ENCODE assay signal across 16 mouse cellular contexts in genomic region chr9:96554095-96554494, GRCm38 (mm10). TPM values are rescaled to one million over a fixed set of nuclear protein-coding genes. Genes with fewer than 3 reads are reported as not detected.
DNase-seq lines count a peak whose midpoint lies in the region; ATAC-seq and TF ChIP-seq lines count a peak whose summit lies in the region.
"Had no signal": no experiment of that assay in that cellular context is flagged by ENCODE, and none has a peak within 500 bp of the region (broad histone marks: within the 10 kb centered on the region; RNA-seq: fewer than 3 reads in every experiment).

No protein-coding gene starts in this region.

- TF ChIP-seq CTCF in heart, postnatal 0 days (IDR thresholded peaks at IDR 0.05; ENCODE audit: low read depth), result peak; percentile 17; the same call in 1 of the 2 replicates
- TF ChIP-seq CTCF in lung, adult 2 months (IDR thresholded peaks at IDR 0.05; ENCODE audit: insufficient read depth, low read length), result 0 out of 2 replicates have a peak, but pooled peaks have one; percentile 15
- TF ChIP-seq CTCF in stomach, postnatal 0 days (IDR thresholded peaks at IDR 0.05; ENCODE audit: low read depth), result peak; percentile 59

- H3K27me3 ChIP-seq in heart, postnatal 0 days (ENCODE audit: control insufficient read depth, insufficient read depth, low read length), result no peaks in the 10 kb centered on the region
- no peaks in the 10 kb centered on the region for H3K27me3 ChIP-seq in stomach, postnatal 0 days (ENCODE audit: control insufficient read depth, insufficient read depth, low read length)
- H3K27me3 ChIP-seq: forebrain, embryonic 15.5 days; heart, embryonic 12.5 days; liver, embryonic 13.5 days; midbrain, embryonic 13.5 days had no signal

- H3K9me3 ChIP-seq in heart, postnatal 0 days (replicated peaks; ENCODE audit: control insufficient read depth, low read length), result no peaks in the 10 kb centered on the region
- H3K9me3 ChIP-seq in stomach, postnatal 0 days (ENCODE audit: control insufficient read depth, low read length), result no peaks in the 10 kb centered on the region
- H3K9me3 ChIP-seq: forebrain, embryonic 15.5 days; heart, embryonic 12.5 days; liver, embryonic 13.5 days; midbrain, embryonic 13.5 days had no signal

- no peak for TF ChIP-seq POLR2A in lung, adult 2 months (IDR thresholded peaks at IDR 0.05; ENCODE audit: borderline replicate concordance, extremely low read depth, low read depth, low read length)

- H3K4me1 ChIP-seq in heart, postnatal 0 days (ENCODE audit: control insufficient read depth, insufficient read depth), result no peaks in the 10 kb centered on the region
- no peaks in the 10 kb centered on the region for H3K4me1 ChIP-seq in lung, adult 2 months (ENCODE audit: control insufficient read depth, insufficient read depth, low read length)
- no peaks in the 10 kb centered on the region for H3K4me1 ChIP-seq in stomach, postnatal 0 days (replicated peaks; ENCODE audit: control insufficient read depth, insufficient read depth)
- H3K4me1 ChIP-seq: forebrain, embryonic 15.5 days; midbrain, embryonic 13.5 days had no signal

- no peak for ATAC-seq in heart, postnatal 0 days (ENCODE audit: insufficient read depth, low read depth)
- no peak for ATAC-seq in stomach, postnatal 0 days (ENCODE audit: low FRiP score, low TSS enrichment)
- ATAC-seq: forebrain, embryonic 15.5 days; midbrain, embryonic 13.5 days had no signal

- H3K4me3 ChIP-seq in heart, postnatal 0 days (ENCODE audit: low read depth, low read length), result no peak overlapping the region
- H3K4me3 ChIP-seq in lung, adult 2 months (replicated peaks; ENCODE audit: extremely low read depth, low read depth, low read length), result no peak overlapping the region
- no peak overlapping the region for H3K4me3 ChIP-seq in stomach, postnatal 0 days (ENCODE audit: low read depth, low read length)
- H3K4me3 ChIP-seq: forebrain, embryonic 15.5 days; heart, embryonic 12.5 days; liver, embryonic 13.5 days; midbrain, embryonic 13.5 days had no signal

- no peak overlapping the region for H3K27ac ChIP-seq in heart, postnatal 0 days (ENCODE audit: low read depth)
- no peak overlapping the region for H3K27ac ChIP-seq in stomach, postnatal 0 days (replicated peaks)
- H3K27ac ChIP-seq: forebrain, embryonic 15.5 days; liver, embryonic 13.5 days; midbrain, embryonic 13.5 days had no signal

- DNase-seq in heart, postnatal 0 days (ENCODE audit: low spot score), result no peak
- DNase-seq in heart, adult 8-10 months (ENCODE audit: low spot score), result no peak
- DNase-seq in lung, adult 2 months, result no peak
- no peak for DNase-seq in lung, postnatal 10 days
- peak; percentile 40 for DNase-seq in NIH3T3 (ENCODE audit: low read depth)
- DNase-seq in stomach, postnatal 0 days (ENCODE audit: low spot score), result no peak
- DNase-seq in adrenal gland, adult 8-10 months, result no peak
- DNase-seq: cerebellum, adult 2 months; gastrocnemius, postnatal 10 days; left cerebral cortex, postnatal 4 days; liver, embryonic 13.5 days had no signal

- no peak overlapping the region for H3K9ac ChIP-seq in heart, postnatal 0 days (replicated peaks; ENCODE audit: low read depth, low read length)
- H3K9ac ChIP-seq in stomach, postnatal 0 days (ENCODE audit: low read length), result no peak overlapping the region
- H3K9ac ChIP-seq: forebrain, embryonic 15.5 days; heart, embryonic 12.5 days; liver, embryonic 13.5 days; midbrain, embryonic 13.5 days had no signal

- TF ChIP-seq EP300 in heart, postnatal 0 days (IDR thresholded peaks at IDR 0.05; ENCODE audit: low read depth), result no peak
- TF ChIP-seq EP300 in stomach, postnatal 0 days (optimal IDR thresholded peaks at IDR 0.05), result no peak

- 76% methylated on average over 1 of the region's 1 CpGs for WGBS in heart, postnatal 0 days
- WGBS in lung, adult 2 months, result 78% methylated on average over 1 of the region's 1 CpGs
- WGBS in stomach, postnatal 0 days, result 82% methylated on average over 1 of the region's 1 CpGs

- H3K36me3 ChIP-seq in heart, postnatal 0 days (replicated peaks; ENCODE audit: control insufficient read depth, insufficient read depth, low read length), result peaks cover 34% of the 10 kb centered on the region
- peaks cover 11% of the 10 kb centered on the region for H3K36me3 ChIP-seq in stomach, postnatal 0 days (ENCODE audit: control insufficient read depth, insufficient read depth, low read length)

- no peak overlapping the region for H3K4me2 ChIP-seq in heart, postnatal 0 days (ENCODE audit: low read depth, low read length)
- no peak overlapping the region for H3K4me2 ChIP-seq in stomach, postnatal 0 days (replicated peaks; ENCODE audit: low read depth)
- H3K4me2 ChIP-seq: forebrain, embryonic 15.5 days; heart, embryonic 12.5 days; liver, embryonic 13.5 days; midbrain, embryonic 13.5 days had no signal

RNA-seq across cellular contexts. Expression of gene Gm28729, which starts 29.0 kb away (rescaled TPM):
- not detected in 2 replicates for total RNA-seq in heart, postnatal 0 days (2014; rRNA removed; ENCODE audit: low replicate concordance)
- polyA plus RNA-seq in heart, postnatal 0 days (2015; fragmentation: Nextera tagmentation; extraction: Ambion mirVana), result 0.07 TPM in 1 of 2 replicates, not detected in the other
- total RNA-seq in heart, adult 8-10 months (2022), result not detected
- polyA plus RNA-seq in lung, adult 2 months (2012; rRNA removed), result 2.2 and 2.8 TPM in 2 replicates
- polyA plus RNA-seq in stomach, postnatal 0 days (2015; fragmentation: Nextera tagmentation; extraction: Ambion mirVana), result not detected in 2 replicates
- total RNA-seq in adrenal gland, adult 8-10 months (2022), result under 1 TPM in 1 of 4 experiments, not detected in 3; 0.13 TPM
- total RNA-seq: hematopoietic stem cell, adult 5-6 weeks had no signal
- polyA plus RNA-seq: heart, embryonic 12.5 days; intestine, embryonic 14.5 days; liver, embryonic 13.5 days; midbrain, embryonic 13.5 days had no signal
